Mouse (Mus musculus) splenic B cell, adult 2 months (primary cell): ENCODE data around the gene Bahcc1.

Source experiments
- DNase-seq: peaks from one replicate; pipeline ENCODE4 v3.0.0-alpha.2; 2011; ENCODE audit warnings: low read depth, low spot score
- H3K27me3 ChIP-seq: 2 replicates; pipeline ENCODE4 v1.6.1; 2012; ENCODE audit warnings: mild to moderate bottlenecking, low read length, moderate library complexity, mixed read lengths; ENCODE audit not compliant: control insufficient read depth, poor library complexity, insufficient read depth, severe bottlenecking
- H3K36me3 ChIP-seq: 2 replicates; pipeline ENCODE4 v1.6.1; 2012; ENCODE audit warnings: mild to moderate bottlenecking, low read length, moderate library complexity, mixed read lengths; ENCODE audit not compliant: control insufficient read depth, poor library complexity, insufficient read depth, severe bottlenecking

Gene Bahcc1

DNA sequence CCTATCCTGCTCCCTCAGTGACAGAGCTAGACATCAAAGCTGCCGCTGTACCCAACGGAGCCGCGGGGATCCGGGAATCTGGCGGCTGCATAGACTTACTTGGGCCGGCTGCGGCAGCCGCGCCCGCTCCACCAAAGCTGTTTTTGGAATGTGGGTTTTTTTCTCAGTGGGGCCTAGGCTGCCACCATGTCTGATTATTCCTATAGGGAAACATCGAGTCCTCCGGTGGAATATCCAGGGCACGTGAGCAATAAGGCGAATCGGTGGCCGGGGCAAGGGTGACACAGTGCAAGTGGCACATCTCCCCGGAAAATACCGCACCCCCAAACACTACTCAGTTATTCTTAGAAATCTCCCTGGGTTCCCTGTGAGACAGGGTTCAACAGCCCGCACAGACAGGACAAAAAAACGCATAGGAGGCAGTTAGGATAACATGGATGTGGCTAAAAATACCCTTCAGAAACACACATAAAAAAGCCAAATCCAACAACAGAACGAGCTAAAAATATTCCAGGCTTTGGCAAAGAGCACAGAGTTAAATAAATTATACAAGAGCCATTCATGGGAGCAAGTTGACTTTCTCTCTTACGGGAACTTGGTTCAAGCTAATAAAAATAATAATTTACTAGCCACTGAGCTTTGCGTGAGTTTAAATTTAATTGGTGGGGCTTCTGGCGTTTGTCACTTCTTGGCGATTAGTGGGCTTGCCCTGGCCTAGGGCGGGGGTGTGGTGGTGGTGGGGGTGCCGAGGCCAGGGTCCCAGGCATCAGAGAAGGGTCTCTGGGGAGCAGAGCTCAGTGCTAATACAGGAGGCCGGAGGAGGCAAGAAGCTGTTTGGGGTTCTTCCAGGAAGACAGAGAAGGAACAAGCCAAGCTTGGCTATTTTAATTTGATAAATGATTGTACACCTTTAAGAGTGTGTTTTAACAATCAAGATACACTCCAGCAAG is 8.5 kb downstream of the Bahcc1 start:
- DNase-seq: no peak
- H3K27me3 ChIP-seq: peaks cover 2% of the 10 kb centered on the region; the same call in 1 of the 2 replicates

GRCm38 (mm10) chr11:120241981-120242725 is 9.4 kb downstream of the Bahcc1 start:
- no peak for DNase-seq
- no peaks in the 10 kb centered on the region for H3K36me3 ChIP-seq
- peaks cover 2% of the 10 kb centered on the region; the same call in 1 of the 2 replicates for H3K27me3 ChIP-seq

More for the DNA sequence above, 8.5 kb downstream of the Bahcc1 start:
- H3K36me3 ChIP-seq: no peaks in the 10 kb centered on the region

- DNase-seq: no peak
These were observed 10.2 kb downstream of the Bahcc1 start for GRCm38 (mm10) chr11:120242726-120243530.

GRCm38 (mm10) chr11:120243531-120243820 is 10.7 kb downstream of the Bahcc1 start:
- no peak for DNase-seq
- H3K27me3 ChIP-seq: peaks cover 2% of the 10 kb centered on the region; the same call in 1 of the 2 replicates
- no peaks in the 10 kb centered on the region for H3K36me3 ChIP-seq

More at GRCm38 (mm10) chr11:120242726-120243530, 10.2 kb downstream of the Bahcc1 start:
- Histone ChIP-seq H3K27me3 (peaks cover 2% of the 10 kb centered on the region; the same call in 1 of the 2 replicates), H3K36me3 (no peaks in the 10 kb centered on the region)

DNA sequence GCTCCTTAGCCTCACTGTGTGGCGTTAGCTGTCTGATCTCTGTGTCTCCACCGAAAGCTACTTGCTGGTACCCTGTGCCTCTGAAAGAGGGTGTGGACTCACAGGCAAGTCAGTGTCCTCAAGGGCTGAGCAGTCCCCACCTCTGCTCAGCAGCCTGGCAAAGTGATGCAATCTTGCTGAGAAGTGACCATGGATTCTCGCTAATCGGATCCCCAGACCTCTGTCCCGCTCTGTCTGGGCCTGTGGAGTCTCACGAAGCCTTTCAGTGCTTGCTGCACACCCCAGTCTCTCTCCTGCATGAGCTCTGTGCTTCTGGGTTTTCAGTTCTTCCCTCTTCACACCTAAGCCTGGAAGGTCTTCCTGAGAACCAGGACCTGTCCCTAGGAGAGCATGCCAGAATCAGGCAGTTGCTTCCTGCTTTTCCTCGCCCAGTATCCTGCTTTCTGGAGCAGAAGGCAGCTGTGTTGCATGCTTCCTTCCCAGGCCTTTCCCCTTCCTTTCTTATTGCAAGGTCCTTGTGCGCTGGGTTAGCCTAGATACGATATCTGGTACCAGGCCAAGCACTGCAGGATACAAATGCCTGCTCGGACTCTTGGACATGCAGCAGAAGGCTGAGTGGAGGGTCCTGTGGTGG is 15.5 kb downstream of the Bahcc1 start:
- DNase-seq: no peak
- Histone ChIP-seq H3K27me3 (no peaks in the 10 kb centered on the region), H3K36me3 (no peaks in the 10 kb centered on the region)

GRCm38 (mm10) chr11:120248899-120249298 is 16.2 kb downstream of the Bahcc1 start:
- no peaks in the 10 kb centered on the region for H3K36me3 ChIP-seq
- DNase-seq: no peak
- H3K27me3 ChIP-seq: no peaks in the 10 kb centered on the region

DNA sequence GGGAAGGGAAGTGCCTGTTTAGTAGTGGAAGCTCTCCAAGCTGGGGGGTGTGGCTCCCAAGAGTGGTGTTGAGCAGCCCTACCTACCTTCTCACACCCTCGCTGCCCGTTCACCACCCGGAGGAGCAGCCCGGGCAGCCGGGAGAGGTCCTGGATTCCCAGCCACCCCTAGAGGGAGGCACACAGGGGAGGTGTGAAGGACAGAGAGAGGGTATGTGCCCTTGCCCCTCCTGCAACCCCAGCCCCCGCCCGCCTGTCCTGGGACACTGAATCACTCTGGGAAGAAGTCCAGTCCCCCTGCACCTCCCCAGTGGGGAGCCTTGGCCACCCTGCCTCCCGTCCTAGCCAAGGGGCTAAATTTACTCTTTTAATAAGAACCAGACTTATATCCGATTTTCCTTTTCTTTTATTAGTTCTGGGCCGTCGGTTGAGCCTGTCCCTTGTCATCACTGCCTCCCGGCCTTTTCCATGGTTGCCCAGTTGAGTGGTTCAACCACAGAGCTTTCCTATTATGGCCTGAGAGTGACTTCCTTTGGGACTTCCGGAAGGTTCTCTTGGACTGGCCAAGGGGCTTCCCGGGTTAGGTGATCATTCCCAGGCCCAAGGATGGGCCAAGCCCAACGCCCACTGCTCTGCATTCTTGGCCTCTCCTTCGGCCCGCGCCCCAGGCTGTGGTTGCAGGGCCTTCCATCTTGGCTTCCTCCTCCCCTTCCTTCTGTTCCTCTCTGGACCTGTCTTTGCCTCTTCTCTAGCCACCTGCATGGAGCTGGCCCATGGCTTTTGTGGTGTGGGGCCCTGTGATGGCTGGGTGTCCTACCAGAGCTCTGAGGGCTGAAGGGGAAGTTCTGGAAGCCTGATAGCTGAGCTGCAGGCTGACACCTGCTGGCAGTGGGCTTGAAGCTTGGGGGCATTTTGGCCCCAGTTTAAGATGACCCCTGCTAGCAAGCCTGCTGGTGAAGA is 18.5 kb downstream of the Bahcc1 start:
- Histone ChIP-seq H3K27me3 (no peaks in the 10 kb centered on the region), H3K36me3 (no peaks in the 10 kb centered on the region)
- DNase-seq: no peak

DNA sequence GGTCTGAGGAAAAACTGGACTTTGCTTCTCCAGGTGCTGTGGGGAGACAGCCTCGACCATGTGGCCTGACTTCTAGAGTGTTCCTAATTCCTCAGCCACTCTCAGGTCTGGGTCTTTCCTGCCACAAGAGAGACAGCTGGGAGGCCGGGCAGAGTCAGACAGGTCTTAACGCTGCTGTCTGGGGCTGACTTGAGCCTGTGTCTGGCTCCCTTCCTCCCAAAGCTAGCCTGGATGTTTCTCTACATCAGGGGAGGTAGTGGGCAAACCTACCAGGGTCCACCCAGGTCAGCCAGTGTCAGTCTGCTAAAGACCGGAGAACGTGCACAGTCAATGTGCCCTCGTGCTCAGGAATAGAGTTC is 19.2 kb downstream of the Bahcc1 start:
- H3K27me3 ChIP-seq: no peaks in the 10 kb centered on the region

GRCm38 (mm10) chr11:120252398-120252797 is 19.7 kb downstream of the Bahcc1 start:
- Histone ChIP-seq H3K27me3 (no peaks in the 10 kb centered on the region), H3K36me3 (no peaks in the 10 kb centered on the region)
- no peak for DNase-seq

More for the DNA sequence above, 19.2 kb downstream of the Bahcc1 start:
- no peaks in the 10 kb centered on the region for H3K36me3 ChIP-seq
- DNase-seq: no peak

- no peak for DNase-seq
- Histone ChIP-seq H3K36me3 (no peaks in the 10 kb centered on the region), H3K27me3 (no peaks in the 10 kb centered on the region)
These were observed 20.3 kb downstream of the Bahcc1 start for GRCm38 (mm10) chr11:120252843-120253645.

DNA sequence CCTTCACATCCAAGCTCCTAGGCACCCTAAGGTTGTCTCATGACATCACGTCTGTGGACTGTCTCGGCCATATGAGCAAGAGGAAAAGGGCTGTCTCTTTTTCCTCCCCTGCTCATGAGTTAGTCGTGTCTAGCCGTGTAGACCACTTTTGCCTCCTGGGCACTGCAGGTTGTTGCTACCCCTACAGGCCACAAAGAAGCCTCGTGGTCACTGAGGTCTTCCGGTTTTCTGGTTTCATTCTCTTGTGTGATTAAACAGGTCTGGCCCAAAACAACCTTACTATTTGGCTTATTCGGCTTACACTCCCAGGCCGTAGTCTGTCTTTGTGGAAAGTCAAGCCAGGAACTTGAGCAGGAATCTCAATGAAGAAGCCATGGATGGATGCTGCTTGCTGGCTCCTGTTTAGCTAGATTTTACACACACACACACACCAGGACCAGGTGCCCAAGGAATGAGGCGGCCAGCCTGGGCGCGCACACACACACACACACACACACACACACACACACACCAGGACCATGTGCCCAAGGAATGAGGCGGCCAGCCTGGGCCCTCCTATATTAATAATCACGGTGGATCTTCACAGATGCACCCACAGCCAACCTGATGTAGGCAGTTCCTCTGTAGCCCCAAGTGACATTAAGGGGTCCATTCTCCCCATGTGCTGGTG is 21.0 kb downstream of the Bahcc1 start:
- no peaks in the 10 kb centered on the region for H3K27me3 ChIP-seq
- no peaks in the 10 kb centered on the region for H3K36me3 ChIP-seq
- DNase-seq: no peak

DNA sequence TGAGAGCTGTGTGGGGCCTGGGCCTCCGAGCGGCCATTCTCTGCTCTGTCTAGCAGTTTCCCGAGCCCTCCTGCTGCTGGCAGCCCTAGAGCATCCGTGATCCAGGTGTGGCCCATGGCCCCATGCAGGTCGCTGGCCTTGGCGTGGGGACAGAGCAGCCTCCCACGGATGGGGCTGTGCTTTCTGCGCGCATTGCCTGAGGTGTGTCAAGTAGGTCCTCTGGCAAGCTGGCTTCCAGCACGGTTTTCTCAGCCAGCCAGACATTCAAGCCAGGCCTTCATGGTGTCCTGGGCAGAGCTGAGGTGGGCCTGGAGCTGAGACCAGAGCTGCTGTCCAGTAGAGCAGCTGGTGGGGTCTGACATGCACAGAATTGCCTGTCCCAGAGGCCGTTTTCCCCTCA is 21.7 kb downstream of the Bahcc1 start:
- no peaks in the 10 kb centered on the region for H3K36me3 ChIP-seq
- DNase-seq: no peak
- no peaks in the 10 kb centered on the region for H3K27me3 ChIP-seq
